Mouse (Mus musculus) liver, embryonic 13.5 days (tissue): ENCODE results near the gene Pla2g7. TPM values are rescaled to one million over a fixed set of nuclear protein-coding genes. Genes with fewer than 3 reads are reported as not detected.

ENCODE experiments used
- ATAC-seq: fragments of 200-750 bp; cut with Nextera tagmentation; 2 replicates; pipeline ENCODE4 v1.8.0; 2017; ENCODE audit warnings: low read depth, mild to moderate bottlenecking, moderate number of reproducible peaks, moderate library complexity
- DNase-seq: peaks from one replicate; pipeline ENCODE4 v3.0.0; 2022
- H3K27ac ChIP-seq: fragments of 300-500 bp; sonication (generic); 2 replicates; pipeline ENCODE4 v1.5.1; 2015; ENCODE audit warnings: moderate library complexity, mild to moderate bottlenecking, inconsistent platforms
- H3K27me3 ChIP-seq: fragments of 300-500 bp; sonication (generic); 2 replicates; pipeline ENCODE4 v1.6.1; 2015; ENCODE audit warnings: mild to moderate bottlenecking, inconsistent platforms
- H3K36me3 ChIP-seq: fragments of 300-500 bp; sonication (generic); 2 replicates; pipeline ENCODE4 v1.6.1; 2015; ENCODE audit warnings: mild to moderate bottlenecking, inconsistent platforms
- H3K4me1 ChIP-seq: fragments of 300-500 bp; sonication (generic); replicated peaks from 2 replicates; pipeline ENCODE4 v1.6.1; 2015; ENCODE audit warnings: inconsistent platforms
- H3K4me2 ChIP-seq: fragments of 300-500 bp; sonication (generic); 2 replicates; pipeline ENCODE4 v1.6.1; 2015; ENCODE audit warnings: inconsistent platforms, mild to moderate bottlenecking, moderate library complexity
- H3K4me3 ChIP-seq: fragments of 300-500 bp; sonication (generic); replicated peaks from 2 replicates; pipeline ENCODE4 v1.5.1; 2015; ENCODE audit warnings: mild to moderate bottlenecking, inconsistent platforms
- H3K9ac ChIP-seq: fragments of 300-500 bp; sonication (generic); 2 replicates; pipeline ENCODE4 v1.6.1; 2015; ENCODE audit warnings: mild to moderate bottlenecking, inconsistent platforms
- H3K9me3 ChIP-seq: fragments of 300-500 bp; sonication (generic); replicated peaks from 2 replicates; pipeline ENCODE4 v1.6.1; 2016; ENCODE audit warnings: inconsistent platforms
- WGBS: fragments of 180-500 bp; shearing (Covaris S2); methylation state at CpG from one replicate; pipeline ENCODE4 v1.1.7; 2015; ENCODE audit not compliant: insufficient replicate concordance; 5-methylcytosine and 5-hydroxymethylcytosine counted together
- polyA plus RNA-seq: library from polyadenylated mRNA; unstranded; fragments of >200 nt; fragmentation: Nextera tagmentation; extraction: Ambion mirVana; gene quantifications from 2 replicates; pipeline ENCODE4 v1.2.1, GENCODE M21; 2015

Pla2g7 gene
- polyA plus RNA-seq, 1 experiment from 2014 or later = 7.4 TPM

- WGBS = 67% methylated on average over 10 of the region's 10 CpGs
- H3K4me2 ChIP-seq = no peak overlapping the region
- no peak overlapping the region for H3K9ac ChIP-seq
- no peaks in the 10 kb centered on the region for H3K27me3 ChIP-seq
- no peaks in the 10 kb centered on the region for H3K4me1 ChIP-seq
- no peaks in the 10 kb centered on the region for H3K9me3 ChIP-seq
- no peaks in the 10 kb centered on the region for H3K36me3 ChIP-seq
- DNase-seq (no peak), ATAC-seq (no peak)
- no peak overlapping the region for H3K27ac ChIP-seq
- H3K4me3 ChIP-seq = no peak overlapping the region
Observed at GRCm38 (mm10) chr17:43649641-43650436, 81.9 kb downstream of the Pla2g7 start.

DNA sequence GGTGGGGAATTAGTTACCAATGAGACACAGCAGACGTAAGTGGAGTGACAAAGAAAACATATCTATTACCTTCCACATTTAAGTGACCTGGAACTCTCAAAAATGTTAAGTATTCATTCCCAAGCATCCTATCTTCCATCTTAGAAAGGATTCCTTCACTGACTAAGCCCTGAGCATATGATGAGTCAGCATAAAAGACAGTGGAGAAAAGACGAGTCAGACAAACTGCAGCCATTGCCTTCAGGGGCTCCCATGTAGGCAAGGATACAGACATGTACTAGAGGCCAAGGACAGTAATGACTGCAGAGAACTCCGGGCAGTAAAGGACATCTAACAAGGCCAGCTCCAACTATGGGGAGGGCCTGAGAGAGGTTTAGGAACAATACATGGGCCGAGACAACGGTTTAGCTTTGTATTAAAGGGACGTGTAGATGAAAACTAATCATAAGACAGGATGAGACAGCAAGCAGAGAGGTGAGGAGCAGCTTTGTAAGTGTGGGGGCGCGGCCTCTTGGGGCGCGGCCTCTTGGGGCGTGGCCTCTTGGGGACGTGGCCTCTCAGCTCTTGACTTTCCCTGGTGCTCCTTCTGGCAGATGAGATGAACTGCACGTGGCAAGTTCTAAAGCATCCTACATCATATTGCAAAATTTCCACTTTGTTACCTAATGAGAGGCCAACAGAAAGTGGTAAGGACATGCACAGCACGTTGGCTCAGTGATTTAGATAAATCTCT lies 83.6 kb downstream of the Pla2g7 start:
- 52% methylated on average over 14 of the region's 14 CpGs for WGBS
- H3K4me2 ChIP-seq = no peak overlapping the region
- no peak overlapping the region for H3K27ac ChIP-seq

More for the DNA sequence above, 83.6 kb downstream of the Pla2g7 start:
- Histone ChIP-seq H3K4me3 (no peak overlapping the region), H3K4me1 (no peaks in the 10 kb centered on the region), H3K9me3 (no peaks in the 10 kb centered on the region), H3K27me3 (no peaks in the 10 kb centered on the region), H3K36me3 (no peaks in the 10 kb centered on the region), H3K9ac (no peak overlapping the region)
- DNase-seq (no peak), ATAC-seq (no peak)

Other genes starting within 250 kb of the Pla2g7 start
- gene Adgrf5, start 207.6 kb upstream of the Pla2g7 start, polyA plus RNA-seq = 2.3 and 3.9 TPM in 2 replicates
- gene Mep1a, start 65.3 kb upstream of the Pla2g7 start, polyA plus RNA-seq = not detected in 2 replicates
- not detected in 2 replicates for gene Ankrd66, start 24.5 kb upstream of the Pla2g7 start, polyA plus RNA-seq
- gene Tdrd6, start 62.2 kb downstream of the Pla2g7 start, polyA plus RNA-seq = 0.24 and 0.37 TPM in 2 replicates
- 1.2 and 1.5 TPM in 2 replicates for gene Slc25a27, start 99.1 kb downstream of the Pla2g7 start, polyA plus RNA-seq
- gene Cyp39a1, start 99.3 kb downstream of the Pla2g7 start, polyA plus RNA-seq = 3.4 and 3.9 TPM in 2 replicates
- 1.1 and 1.2 TPM in 2 replicates for gene Rcan2, start 233.3 kb downstream of the Pla2g7 start, polyA plus RNA-seq